Comparison of ENCODE assay signal across 8 mouse cellular contexts in the genomic region with DNA sequence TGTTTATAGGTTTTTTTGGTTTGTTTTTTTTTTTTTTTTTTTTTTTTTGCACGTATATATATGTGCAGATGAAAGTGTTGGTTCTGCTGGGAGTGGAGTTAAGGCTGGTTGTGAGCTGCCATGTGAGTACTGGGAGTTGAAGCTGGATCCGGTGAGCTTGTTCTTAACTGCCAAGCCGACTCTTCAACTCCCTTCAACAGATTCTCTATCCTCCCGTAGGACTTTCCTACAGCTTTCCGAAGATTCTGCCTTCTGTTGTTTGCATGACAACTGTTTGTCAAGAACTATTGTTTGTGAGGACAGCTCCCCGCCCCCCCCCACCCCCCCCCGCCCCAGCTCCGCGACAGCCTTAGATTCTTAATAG. TPM values are rescaled to one million over a fixed set of nuclear protein-coding genes. Genes with fewer than 3 reads are reported as not detected.
A peak's percentile ranks its signal among the peaks of the same experiment; 100 is the strongest.
DNase-seq lines count a peak whose midpoint lies in the region; ATAC-seq and TF ChIP-seq lines count a peak whose summit lies in the region.

No protein-coding gene starts in this region.

- WGBS in heart, embryonic 13.5 days: 2% methylated on average over 9 of the region's 9 CpGs
- 1% methylated on average over 9 of the region's 9 CpGs for WGBS in forebrain, embryonic 13.5 days
- 2% methylated on average over 9 of the region's 9 CpGs for WGBS in liver, embryonic 16.5 days (ENCODE audit: insufficient replicate concordance)

- no peaks in the 10 kb centered on the region for H3K27me3 ChIP-seq in heart, embryonic 13.5 days (replicated peaks)
- H3K27me3 ChIP-seq in G1E (ENCODE audit: insufficient read depth, low read length): no peaks in the 10 kb centered on the region
- H3K27me3 ChIP-seq in forebrain, embryonic 13.5 days: no peaks in the 10 kb centered on the region
- no peaks in the 10 kb centered on the region for H3K27me3 ChIP-seq in liver, embryonic 16.5 days (ENCODE audit: control insufficient read depth, insufficient read depth, low read depth, low read length)

- H3K36me3 ChIP-seq in heart, embryonic 13.5 days: 0 out of 2 replicates have a peak, but pooled peaks cover 2% of the 10 kb centered on the region
- peaks cover 14% of the 10 kb centered on the region for H3K36me3 ChIP-seq in G1E (replicated peaks)
- no peaks in the 10 kb centered on the region for H3K36me3 ChIP-seq in forebrain, embryonic 13.5 days (ENCODE audit: poor library complexity, severe bottlenecking)
- no peaks in the 10 kb centered on the region for H3K36me3 ChIP-seq in liver, embryonic 16.5 days (ENCODE audit: control insufficient read depth, insufficient read depth)

- peak overlapping the region; percentile 70; the same call in 1 of the 2 replicates for H3K9ac ChIP-seq in heart, embryonic 13.5 days
- H3K9ac ChIP-seq in forebrain, embryonic 13.5 days: 0 out of 2 replicates have a peak overlapping the region, but pooled peaks have one; percentile 40
- peak overlapping the region; percentile 28; the same call in 1 of the 2 replicates for H3K9ac ChIP-seq in liver, embryonic 16.5 days (ENCODE audit: low read depth, low read length)

- TF ChIP-seq CTCF in G1E (IDR thresholded peaks at IDR 0.05; ENCODE audit: low read depth, low read length): no peak

- peaks cover 34% of the 10 kb centered on the region for H3K4me1 ChIP-seq in heart, embryonic 13.5 days
- peaks cover 29% of the 10 kb centered on the region for H3K4me1 ChIP-seq in G1E (ENCODE audit: insufficient read depth, low read depth, low read length)
- peaks cover 32% of the 10 kb centered on the region for H3K4me1 ChIP-seq in forebrain, embryonic 13.5 days
- peaks cover 19% of the 10 kb centered on the region for H3K4me1 ChIP-seq in liver, embryonic 16.5 days (ENCODE audit: control insufficient read depth, low read depth, low read length)

- H3K4me3 ChIP-seq in heart, embryonic 13.5 days: peak overlapping the region; percentile 82
- peak overlapping the region; percentile 61 for H3K4me3 ChIP-seq in G1E (ENCODE audit: low read depth, low read length)
- peak overlapping the region; percentile 92 for H3K4me3 ChIP-seq in forebrain, embryonic 13.5 days
- H3K4me3 ChIP-seq in liver, embryonic 16.5 days (ENCODE audit: low read depth, low read length): peak overlapping the region; percentile 87

- H3K9me3 ChIP-seq in heart, embryonic 13.5 days: no peaks in the 10 kb centered on the region
- no peaks in the 10 kb centered on the region for H3K9me3 ChIP-seq in G1E (replicated peaks)
- no peaks in the 10 kb centered on the region for H3K9me3 ChIP-seq in forebrain, embryonic 13.5 days (replicated peaks)
- no peaks in the 10 kb centered on the region for H3K9me3 ChIP-seq in liver, embryonic 16.5 days (replicated peaks; ENCODE audit: control insufficient read depth, low read length)

- H3K27ac ChIP-seq in heart, embryonic 13.5 days (replicated peaks): no peak overlapping the region
- H3K27ac ChIP-seq in forebrain, embryonic 13.5 days: no peak overlapping the region
- H3K27ac ChIP-seq in liver, embryonic 16.5 days (ENCODE audit: low read length): no peak overlapping the region

- ATAC-seq in heart, embryonic 13.5 days (ENCODE audit: extremely low read depth, insufficient number of reproducible peaks, low FRiP score, low TSS enrichment): no peak
- ATAC-seq in G1E (ENCODE audit: extremely low read depth, insufficient number of reproducible peaks, low FRiP score, poor library complexity, severe bottlenecking): 0 out of 2 replicates have a peak, but pooled peaks have one; percentile 5
- peak; percentile 46 for ATAC-seq in forebrain, embryonic 13.5 days
- no peak for ATAC-seq in liver, embryonic 16.5 days (ENCODE audit: low read depth)

- DNase-seq in heart, adult 11 months: no peak
- no peak for DNase-seq in G1E (ENCODE audit: low spot score)
- no peak for DNase-seq in layer of hippocampus, adult 8-10 months (ENCODE audit: low spot score in 2 of 2)
- DNase-seq in urinary bladder, adult 18-20 months (ENCODE audit: low spot score in 2 of 2): no peak
- DNase-seq in urinary bladder, adult 2 months (ENCODE audit: low spot score): no peak

- peak overlapping the region; percentile 86 for H3K4me2 ChIP-seq in heart, embryonic 13.5 days
- peak overlapping the region; percentile 75 for H3K4me2 ChIP-seq in forebrain, embryonic 13.5 days
- H3K4me2 ChIP-seq in liver, embryonic 16.5 days (ENCODE audit: low read depth, low read length): peak overlapping the region; percentile 86

RNA-seq across cellular contexts. Expression of a gene that starts 0.4 kb away (rescaled TPM):
- 125 and 142 TPM in 2 replicates for polyA plus RNA-seq in heart, embryonic 13.5 days (2015; fragmentation: Nextera tagmentation; extraction: Ambion mirVana)
- total RNA-seq in G1E (2014; fragmentation: Nextera tagmentation): 83.6 and 102 TPM in 2 replicates
- 91.2 and 95.7 TPM in 2 replicates for total RNA-seq in G1E (2017)
- 21.0 and 22.4 TPM in 2 replicates for polyA plus RNA-seq in G1E (2012)
- polyA plus RNA-seq in forebrain, embryonic 13.5 days (2015; fragmentation: Nextera tagmentation; extraction: Ambion mirVana): 162 and 168 TPM in 2 replicates
- 73.9 and 74.1 TPM in 2 replicates for polyA plus RNA-seq in liver, embryonic 16.5 days (2015; fragmentation: Nextera tagmentation; extraction: Ambion mirVana)
- total RNA-seq in layer of hippocampus, adult 8-10 months (2022): 10 to 100 TPM; 45.2 to 51.4 (median 48.0) TPM
- 85.4 and 101 TPM in 2 replicates for polyA plus RNA-seq in urinary bladder, adult 2 months (2012; rRNA removed)

Comparison
In these comparisons a context has a peak if more than half of its experiments do, and no peak if none do; other contexts are left out.
1. ATAC-seq: peak in G1E (single experiment) and forebrain, embryonic 13.5 days (single experiment); none in heart, embryonic 13.5 days (single experiment) and liver, embryonic 16.5 days (single experiment).
2. Peak in every context shown above with its lines, with median percentiles within 50 percentile points of each other: H3K4me2 ChIP-seq, H3K4me3 ChIP-seq and H3K9ac ChIP-seq.